Mouse (Mus musculus): ENCODE data around the gene Zfand3. TPM values are rescaled to one million over a fixed set of nuclear protein-coding genes. Genes with fewer than 3 reads are reported as not detected.

Zfand3 gene
- polyA plus RNA-seq, 1 experiment from 2014 or later = 40.2 TPM

- 50% methylated on average over 4 of the region's 4 CpGs for WGBS
- no peak overlapping the region for H3K4me2 ChIP-seq (ENCODE audit: low read depth, low read length)
- no peaks in the 10 kb centered on the region for H3K9me3 ChIP-seq (ENCODE audit: control insufficient read depth, low read length)
- peaks cover 7% of the 10 kb centered on the region; the same call in 1 of the 2 replicates for H3K4me1 ChIP-seq (ENCODE audit: control insufficient read depth, insufficient read depth, low read length)
- no peaks in the 10 kb centered on the region for H3K27me3 ChIP-seq (replicated peaks; ENCODE audit: control insufficient read depth, insufficient read depth, low read length)
- H3K27ac ChIP-seq (ENCODE audit: low read length) = no peak overlapping the region
- no peak overlapping the region for H3K4me3 ChIP-seq (ENCODE audit: low read length)
- no peaks in the 10 kb centered on the region for H3K36me3 ChIP-seq (ENCODE audit: control insufficient read depth, insufficient read depth, low read length)
- no peak overlapping the region for H3K9ac ChIP-seq (ENCODE audit: low read depth, low read length)
- no peak for ATAC-seq
These were observed 79.5 kb downstream of the Zfand3 start for GRCm38 (mm10) chr17:30084007-30084406.

GRCm38 (mm10) chr17:30086695-30087094, 82.2 kb downstream of the Zfand3 start:
- 70% methylated on average over 7 of the region's 7 CpGs for WGBS
- Histone ChIP-seq H3K27me3 (replicated peaks; ENCODE audit: control insufficient read depth, insufficient read depth, low read length) (no peaks in the 10 kb centered on the region), H3K36me3 (ENCODE audit: control insufficient read depth, insufficient read depth, low read length) (no peaks in the 10 kb centered on the region), H3K4me1 (ENCODE audit: control insufficient read depth, insufficient read depth, low read length) (peaks cover 7% of the 10 kb centered on the region; the same call in 1 of the 2 replicates), H3K27ac (ENCODE audit: low read length) (no peak overlapping the region), H3K9me3 (ENCODE audit: control insufficient read depth, low read length) (no peaks in the 10 kb centered on the region), H3K9ac (ENCODE audit: low read depth, low read length) (no peak overlapping the region), H3K4me3 (ENCODE audit: low read length) (no peak overlapping the region), H3K4me2 (ENCODE audit: low read depth, low read length) (no peak overlapping the region)
- no peak for ATAC-seq

- no peak overlapping the region for H3K4me3 ChIP-seq (ENCODE audit: low read length)
- H3K27me3 ChIP-seq (replicated peaks; ENCODE audit: control insufficient read depth, insufficient read depth, low read length) = no peaks in the 10 kb centered on the region
- H3K27ac ChIP-seq (ENCODE audit: low read length) = no peak overlapping the region
- no peak overlapping the region for H3K4me2 ChIP-seq (ENCODE audit: low read depth, low read length)
- no peaks in the 10 kb centered on the region for H3K36me3 ChIP-seq (ENCODE audit: control insufficient read depth, insufficient read depth, low read length)
- H3K4me1 ChIP-seq (ENCODE audit: control insufficient read depth, insufficient read depth, low read length) = peaks cover 7% of the 10 kb centered on the region; the same call in 1 of the 2 replicates
- no peak overlapping the region for H3K9ac ChIP-seq (ENCODE audit: low read depth, low read length)
- H3K9me3 ChIP-seq (ENCODE audit: control insufficient read depth, low read length) = no peaks in the 10 kb centered on the region
- no peak for ATAC-seq
- WGBS = 95% methylated on average over 3 of the region's 3 CpGs
These were observed 83.9 kb downstream of the Zfand3 start for GRCm38 (mm10) chr17:30088431-30088830.

- Histone ChIP-seq H3K9me3 (ENCODE audit: control insufficient read depth, low read length) (no peaks in the 10 kb centered on the region), H3K36me3 (ENCODE audit: control insufficient read depth, insufficient read depth, low read length) (0 out of 2 replicates have a peak, but pooled peaks cover 1% of the 10 kb centered on the region), H3K4me3 (ENCODE audit: low read length) (no peak overlapping the region), H3K9ac (ENCODE audit: low read depth, low read length) (no peak overlapping the region), H3K4me1 (ENCODE audit: control insufficient read depth, insufficient read depth, low read length) (no peaks in the 10 kb centered on the region; the same call in 1 of the 2 replicates), H3K27ac (ENCODE audit: low read length) (no peak overlapping the region), H3K4me2 (ENCODE audit: low read depth, low read length) (no peak overlapping the region), H3K27me3 (replicated peaks; ENCODE audit: control insufficient read depth, insufficient read depth, low read length) (no peaks in the 10 kb centered on the region)
- 63% methylated on average over 3 of the region's 3 CpGs for WGBS
- no peak for ATAC-seq
These were observed 85.9 kb downstream of the Zfand3 start for GRCm38 (mm10) chr17:30090416-30090815.

GRCm38 (mm10) chr17:30093148-30093749, 88.7 kb downstream of the Zfand3 start:
- peaks cover 5% of the 10 kb centered on the region; the same call in 1 of the 2 replicates for H3K9me3 ChIP-seq (ENCODE audit: control insufficient read depth, low read length)
- H3K4me3 ChIP-seq (ENCODE audit: low read length) = no peak overlapping the region
- WGBS = 69% methylated on average over 2 of the region's 2 CpGs
- no peak overlapping the region for H3K4me2 ChIP-seq (ENCODE audit: low read depth, low read length)
- no peaks in the 10 kb centered on the region for H3K27me3 ChIP-seq (replicated peaks; ENCODE audit: control insufficient read depth, insufficient read depth, low read length)
- peak overlapping the region; percentile 23; the same call in 1 of the 2 replicates for H3K27ac ChIP-seq (ENCODE audit: low read length)
- no peak overlapping the region for H3K9ac ChIP-seq (ENCODE audit: low read depth, low read length)
- H3K36me3 ChIP-seq (ENCODE audit: control insufficient read depth, insufficient read depth, low read length) = peaks cover 7% of the 10 kb centered on the region; the same call in 1 of the 2 replicates
- peak; percentile 84 for ATAC-seq
- H3K4me1 ChIP-seq (ENCODE audit: control insufficient read depth, insufficient read depth, low read length) = peaks cover 9% of the 10 kb centered on the region; the same call in 1 of the 2 replicates

GRCm38 (mm10) chr17:30097156-30097555, 92.6 kb downstream of the Zfand3 start:
- no peak overlapping the region for H3K4me3 ChIP-seq (ENCODE audit: low read length)
- WGBS = 82% methylated on average over 5 of the region's 5 CpGs
- peaks cover 5% of the 10 kb centered on the region; the same call in 1 of the 2 replicates for H3K9me3 ChIP-seq (ENCODE audit: control insufficient read depth, low read length)
- no peak overlapping the region for H3K9ac ChIP-seq (ENCODE audit: low read depth, low read length)
- ATAC-seq = no peak
- peaks cover 7% of the 10 kb centered on the region; the same call in 1 of the 2 replicates for H3K36me3 ChIP-seq (ENCODE audit: control insufficient read depth, insufficient read depth, low read length)
- H3K4me1 ChIP-seq (ENCODE audit: control insufficient read depth, insufficient read depth, low read length) = peaks cover 29% of the 10 kb centered on the region
- H3K27me3 ChIP-seq (replicated peaks; ENCODE audit: control insufficient read depth, insufficient read depth, low read length) = no peaks in the 10 kb centered on the region
- H3K4me2 ChIP-seq (ENCODE audit: low read depth, low read length) = no peak overlapping the region
- no peak overlapping the region for H3K27ac ChIP-seq (ENCODE audit: low read length)

- 55% methylated on average over 4 of the region's 4 CpGs for WGBS
- no peaks in the 10 kb centered on the region for H3K27me3 ChIP-seq (replicated peaks; ENCODE audit: control insufficient read depth, insufficient read depth, low read length)
- peaks cover 29% of the 10 kb centered on the region for H3K4me1 ChIP-seq (ENCODE audit: control insufficient read depth, insufficient read depth, low read length)
- H3K36me3 ChIP-seq (ENCODE audit: control insufficient read depth, insufficient read depth, low read length) = peaks cover 7% of the 10 kb centered on the region; the same call in 1 of the 2 replicates
- H3K9me3 ChIP-seq (ENCODE audit: control insufficient read depth, low read length) = peaks cover 5% of the 10 kb centered on the region; the same call in 1 of the 2 replicates
- H3K4me2 ChIP-seq (ENCODE audit: low read depth, low read length) = no peak overlapping the region
- no peak overlapping the region for H3K4me3 ChIP-seq (ENCODE audit: low read length)
- ATAC-seq = no peak
- H3K27ac ChIP-seq (ENCODE audit: low read length) = no peak overlapping the region
- H3K9ac ChIP-seq (ENCODE audit: low read depth, low read length) = no peak overlapping the region
These were observed 93.1 kb downstream of the Zfand3 start for GRCm38 (mm10) chr17:30097677-30098076.

GRCm38 (mm10) chr17:30099670-30100069, 95.1 kb downstream of the Zfand3 start:
- H3K4me1 ChIP-seq (ENCODE audit: control insufficient read depth, insufficient read depth, low read length) = peaks cover 29% of the 10 kb centered on the region
- H3K4me3 ChIP-seq (ENCODE audit: low read length) = no peak overlapping the region
- 47% methylated on average over 2 of the region's 2 CpGs for WGBS
- H3K9ac ChIP-seq (ENCODE audit: low read depth, low read length) = no peak overlapping the region
- peaks cover 5% of the 10 kb centered on the region; the same call in 1 of the 2 replicates for H3K9me3 ChIP-seq (ENCODE audit: control insufficient read depth, low read length)
- ATAC-seq = peak; percentile 67
- no peak overlapping the region for H3K4me2 ChIP-seq (ENCODE audit: low read depth, low read length)
- H3K36me3 ChIP-seq (ENCODE audit: control insufficient read depth, insufficient read depth, low read length) = peaks cover 7% of the 10 kb centered on the region; the same call in 1 of the 2 replicates
- H3K27ac ChIP-seq (ENCODE audit: low read length) = no peak overlapping the region
- no peaks in the 10 kb centered on the region for H3K27me3 ChIP-seq (replicated peaks; ENCODE audit: control insufficient read depth, insufficient read depth, low read length)

GRCm38 (mm10) chr17:30101801-30102200, 97.3 kb downstream of the Zfand3 start:
- H3K36me3 ChIP-seq (ENCODE audit: control insufficient read depth, insufficient read depth, low read length) = no peaks in the 10 kb centered on the region
- H3K4me2 ChIP-seq (ENCODE audit: low read depth, low read length) = no peak overlapping the region
- H3K4me1 ChIP-seq (ENCODE audit: control insufficient read depth, insufficient read depth, low read length) = peaks cover 26% of the 10 kb centered on the region
- H3K27ac ChIP-seq (ENCODE audit: low read length) = no peak overlapping the region
- no peaks in the 10 kb centered on the region for H3K27me3 ChIP-seq (replicated peaks; ENCODE audit: control insufficient read depth, insufficient read depth, low read length)
- H3K4me3 ChIP-seq (ENCODE audit: low read length) = no peak overlapping the region
- no peak for ATAC-seq
- H3K9ac ChIP-seq (ENCODE audit: low read depth, low read length) = no peak overlapping the region
- H3K9me3 ChIP-seq (ENCODE audit: control insufficient read depth, low read length) = no peaks in the 10 kb centered on the region

Measured in intestine, embryonic 16.5 days (tissue).